Mouse (Mus musculus) R1 (cell line): Measurements from ENCODE around the gene Asic5.

Experiments used
- DNase-seq: peaks from one replicate; pipeline ENCODE4 v3.0.0-alpha.2; 2018; ENCODE audit warnings: low read depth, low spot score

Gene Asic5

GRCm38 (mm10) chr3:81981990-81982389 lies at the start of gene Asic5:
Gene Asic5 (plus strand): TSS chr3:81982290.
- no peak for DNase-seq

- DNase-seq, result no peak
These were observed 48.7 kb upstream of the Asic5 start for GRCm38 (mm10) chr3:81933348-81933747.

- DNase-seq, result no peak
These were observed 43.2 kb upstream of the Asic5 start for GRCm38 (mm10) chr3:81938924-81939323.

- no peak for DNase-seq
These were observed 39.7 kb upstream of the Asic5 start for GRCm38 (mm10) chr3:81942341-81942740.

- no peak for DNase-seq
These were observed 39.0 kb upstream of the Asic5 start for GRCm38 (mm10) chr3:81943097-81943496.

GRCm38 (mm10) chr3:81944851-81945393 lies 37.2 kb upstream of the Asic5 start:
- DNase-seq, result no peak

- DNase-seq, result no peak
These were observed 33.0 kb upstream of the Asic5 start for GRCm38 (mm10) chr3:81949048-81949447.

- no peak for DNase-seq
These were observed 30.3 kb upstream of the Asic5 start for GRCm38 (mm10) chr3:81951785-81952184.

- no peak for DNase-seq
These were observed 24.6 kb upstream of the Asic5 start for GRCm38 (mm10) chr3:81957484-81957883.

GRCm38 (mm10) chr3:81961336-81961735 lies 20.8 kb upstream of the Asic5 start:
- no peak for DNase-seq

- no peak for DNase-seq
These were observed 18.3 kb upstream of the Asic5 start for GRCm38 (mm10) chr3:81963768-81964167.

GRCm38 (mm10) chr3:81964596-81964995 lies 17.5 kb upstream of the Asic5 start:
- no peak for DNase-seq

- DNase-seq, result no peak
These were observed 6.5 kb upstream of the Asic5 start for GRCm38 (mm10) chr3:81975607-81976006.

- DNase-seq, result no peak
These were observed 6.0 kb upstream of the Asic5 start, which contains the start of gene Tdo2 for GRCm38 (mm10) chr3:81976102-81976501. Gene Tdo2 (minus strand): TSS chr3:81976202.

GRCm38 (mm10) chr3:81981576-81981975 lies 514 bp upstream of the Asic5 start:
- no peak for DNase-seq

- DNase-seq, result no peak
These were observed 1.2 kb downstream of the Asic5 start for GRCm38 (mm10) chr3:81983120-81983895.

- no peak for DNase-seq
These were observed 3.0 kb downstream of the Asic5 start for GRCm38 (mm10) chr3:81985100-81985499.

- DNase-seq, result no peak
These were observed 4.0 kb downstream of the Asic5 start for GRCm38 (mm10) chr3:81986103-81986502.

- no peak for DNase-seq
These were observed 5.5 kb downstream of the Asic5 start for GRCm38 (mm10) chr3:81987628-81988027.

- DNase-seq, result no peak
These were observed 7.6 kb downstream of the Asic5 start for GRCm38 (mm10) chr3:81989692-81990141.

- no peak for DNase-seq
These were observed 8.4 kb downstream of the Asic5 start for GRCm38 (mm10) chr3:81990531-81990930.

- DNase-seq, result no peak
These were observed 13.3 kb downstream of the Asic5 start for GRCm38 (mm10) chr3:81995371-81995770.

- peak; percentile 26 for DNase-seq
These were observed 13.9 kb downstream of the Asic5 start for GRCm38 (mm10) chr3:81995988-81996387.
